Mouse (Mus musculus) liver, embryonic 11.5 days (tissue): ENCODE results near the gene Insyn1. TPM values are rescaled to one million over a fixed set of nuclear protein-coding genes. Genes with fewer than 3 reads are reported as not detected.

Experiments
- ATAC-seq: fragments of 200-750 bp; cut with Nextera tagmentation; replicated peaks from 2 replicates; pipeline ENCODE4 v1.8.0; 2017; ENCODE audit warnings: moderate number of reproducible peaks, mild to moderate bottlenecking, moderate TSS enrichment, moderate library complexity; ENCODE audit not compliant: low FRiP score
- DNase-seq: peaks from one replicate; pipeline ENCODE4 v3.0.0-alpha.2; 2017; ENCODE audit warnings: low spot score
- H3K27ac ChIP-seq: fragments of 300-500 bp; sonication (generic); 2 replicates; pipeline ENCODE4 v1.5.1; 2014; ENCODE audit warnings: mild to moderate bottlenecking, low read depth, low read length, control low read depth
- H3K27me3 ChIP-seq: fragments of 300-500 bp; sonication (generic); replicated peaks from 2 replicates; pipeline ENCODE4 v1.6.1; 2014; ENCODE audit warnings: low read length, mixed read lengths; ENCODE audit not compliant: control insufficient read depth, insufficient read depth
- H3K36me3 ChIP-seq: fragments of 300-500 bp; sonication (generic); 2 replicates; pipeline ENCODE4 v1.6.1; 2014; ENCODE audit warnings: mild to moderate bottlenecking, low read length, moderate library complexity, mixed read lengths; ENCODE audit not compliant: control insufficient read depth, insufficient read depth
- H3K4me1 ChIP-seq: fragments of 300-500 bp; sonication (generic); replicated peaks from 2 replicates; pipeline ENCODE4 v1.6.1; 2014; ENCODE audit warnings: low read length, mixed read lengths; ENCODE audit not compliant: control insufficient read depth, insufficient read depth
- H3K4me2 ChIP-seq: fragments of 300-500 bp; sonication (generic); 2 replicates; pipeline ENCODE4 v1.6.1; 2014; ENCODE audit warnings: mild to moderate bottlenecking, control low read depth, moderate library complexity
- H3K4me3 ChIP-seq: fragments of 300-500 bp; sonication (generic); 2 replicates; pipeline ENCODE4 v1.5.1; 2014; ENCODE audit warnings: low read depth, low read length, control low read depth
- H3K9ac ChIP-seq: fragments of 300-500 bp; sonication (generic); 2 replicates; pipeline ENCODE4 v1.6.1; 2014; ENCODE audit warnings: low read depth, low read length, control low read depth
- H3K9me3 ChIP-seq: fragments of 300-500 bp; sonication (generic); 2 replicates; pipeline ENCODE4 v1.6.1; 2016; ENCODE audit warnings: low read length, inconsistent platforms, mixed read lengths; ENCODE audit not compliant: control insufficient read depth
- WGBS: fragments of 180-500 bp; shearing (Covaris S2); extraction: QIAGEN DNeasy Blood & Tissue Kit; methylation state at CpG from one replicate; pipeline ENCODE4 v1.1.7; 2014; 5-methylcytosine and 5-hydroxymethylcytosine counted together
- polyA plus RNA-seq: library from polyadenylated mRNA; unstranded; fragments of >200 nt; fragmentation: Nextera tagmentation; extraction: Ambion mirVana; gene quantifications from 2 replicates; pipeline ENCODE4 v1.2.1, GENCODE M21; 2014

Insyn1 gene
- polyA plus RNA-seq, 1 experiment from 2014 or later: 0.30 TPM

DNA sequence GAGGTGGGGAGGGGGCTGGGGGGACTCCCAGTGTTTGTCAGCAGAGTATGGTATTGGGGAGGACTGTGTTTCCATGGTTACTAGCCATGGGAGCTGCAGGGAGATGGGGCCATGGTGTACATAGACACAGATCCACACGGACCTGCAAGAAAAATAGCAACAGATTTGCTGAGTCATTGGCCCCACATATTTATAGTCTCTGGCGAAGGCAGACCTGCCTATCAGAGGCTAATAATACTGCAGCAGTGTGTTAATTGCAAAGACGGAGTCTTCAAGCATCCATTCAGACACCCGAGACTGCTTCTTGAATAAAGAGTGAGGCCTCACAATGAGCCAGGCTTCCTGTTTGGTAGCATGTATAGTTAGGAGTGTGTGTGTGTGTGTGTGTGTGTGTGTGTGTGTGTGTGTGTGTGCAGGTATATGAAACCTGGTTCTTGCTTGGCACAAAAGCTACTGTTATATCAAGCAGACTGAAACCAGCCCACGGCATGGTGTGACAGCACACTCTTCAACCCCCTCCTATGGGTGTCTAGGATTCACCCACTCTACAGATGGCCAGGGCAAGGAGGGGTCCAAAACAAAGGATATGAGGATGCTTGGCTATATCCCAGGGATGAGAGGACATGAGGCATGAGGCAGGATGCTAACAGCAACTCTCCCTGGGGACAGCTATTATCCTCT, 20.9 kb upstream of the Insyn1 start:
- ATAC-seq: no peak
- H3K9me3 ChIP-seq: no peaks in the 10 kb centered on the region
- WGBS: 70% methylated on average over 5 of the region's 5 CpGs

DNA sequence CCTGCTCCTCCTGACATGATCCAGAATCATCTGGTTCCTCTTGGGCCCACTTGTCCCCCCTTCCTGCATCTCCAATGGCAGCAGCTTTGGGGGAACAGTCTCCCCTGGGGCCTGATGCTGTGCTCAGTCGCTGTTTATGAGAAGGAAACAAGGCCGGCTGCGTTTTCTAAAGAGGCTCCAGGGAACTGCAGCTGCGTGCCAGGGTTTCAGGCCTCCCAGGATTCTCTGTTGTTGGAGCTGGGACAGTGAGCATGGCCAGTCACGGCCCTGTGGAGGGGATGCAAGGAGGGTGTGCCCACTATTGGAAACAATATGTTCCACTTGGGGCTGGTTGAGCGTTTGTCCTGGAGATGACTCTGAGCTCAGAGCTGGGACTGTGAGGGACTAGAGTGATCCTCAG, 17.9 kb upstream of the Insyn1 start:
- Histone ChIP-seq H3K4me2 (no peak overlapping the region), H3K4me1 (no peaks in the 10 kb centered on the region), H3K27ac (no peak overlapping the region), H3K4me3 (no peak overlapping the region), H3K9me3 (no peaks in the 10 kb centered on the region), H3K9ac (no peak overlapping the region), H3K27me3 (no peaks in the 10 kb centered on the region), H3K36me3 (no peaks in the 10 kb centered on the region)
- ATAC-seq: no peak
- WGBS: 60% methylated on average over 6 of the region's 6 CpGs
- DNase-seq: no peak

More for the DNA sequence above, 20.9 kb upstream of the Insyn1 start:
- Histone ChIP-seq H3K4me3 (no peak overlapping the region), H3K27ac (no peak overlapping the region), H3K27me3 (no peaks in the 10 kb centered on the region), H3K36me3 (no peaks in the 10 kb centered on the region), H3K4me1 (no peaks in the 10 kb centered on the region), H3K4me2 (no peak overlapping the region), H3K9ac (no peak overlapping the region)
- DNase-seq: no peak

DNA sequence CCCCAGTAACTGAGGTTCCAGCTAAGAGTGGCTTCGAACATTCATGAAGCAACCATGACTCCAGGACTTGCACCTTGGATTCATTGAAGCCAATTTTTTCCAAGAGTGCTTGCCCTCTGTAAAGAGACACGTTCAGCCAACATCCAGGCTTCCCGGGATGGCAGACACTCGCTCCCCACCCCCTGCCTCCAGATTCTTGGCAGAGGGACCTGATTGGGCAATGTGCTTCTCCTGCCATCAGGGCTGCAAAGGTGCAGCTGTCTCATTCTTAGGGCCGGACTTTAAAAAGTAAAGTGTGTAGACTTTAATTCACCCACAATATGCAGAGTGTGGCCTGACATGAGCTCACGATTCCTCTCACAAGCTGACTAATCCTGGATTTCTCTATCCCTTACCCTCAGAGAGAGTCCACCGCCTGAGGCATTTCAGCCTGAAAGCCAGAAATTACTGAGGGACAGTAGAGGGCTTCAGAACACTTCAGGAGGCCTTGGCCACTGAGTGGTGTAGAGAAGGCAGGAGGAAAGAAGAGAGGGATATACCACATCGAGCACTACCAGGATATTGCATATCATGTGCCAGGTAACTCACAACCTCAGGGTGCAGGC, 15.1 kb upstream of the Insyn1 start:
- no peak overlapping the region for H3K27ac ChIP-seq
- no peak for DNase-seq
- H3K27me3 ChIP-seq: peaks cover 6% of the 10 kb centered on the region; the same call in 1 of the 2 replicates
- H3K9me3 ChIP-seq: no peaks in the 10 kb centered on the region
- no peak overlapping the region for H3K4me3 ChIP-seq
- no peak overlapping the region for H3K4me2 ChIP-seq
- 75% methylated on average over 8 of the region's 8 CpGs for WGBS
- H3K4me1 ChIP-seq: no peaks in the 10 kb centered on the region
- ATAC-seq: no peak
- no peak overlapping the region for H3K9ac ChIP-seq
- no peaks in the 10 kb centered on the region for H3K36me3 ChIP-seq

DNA sequence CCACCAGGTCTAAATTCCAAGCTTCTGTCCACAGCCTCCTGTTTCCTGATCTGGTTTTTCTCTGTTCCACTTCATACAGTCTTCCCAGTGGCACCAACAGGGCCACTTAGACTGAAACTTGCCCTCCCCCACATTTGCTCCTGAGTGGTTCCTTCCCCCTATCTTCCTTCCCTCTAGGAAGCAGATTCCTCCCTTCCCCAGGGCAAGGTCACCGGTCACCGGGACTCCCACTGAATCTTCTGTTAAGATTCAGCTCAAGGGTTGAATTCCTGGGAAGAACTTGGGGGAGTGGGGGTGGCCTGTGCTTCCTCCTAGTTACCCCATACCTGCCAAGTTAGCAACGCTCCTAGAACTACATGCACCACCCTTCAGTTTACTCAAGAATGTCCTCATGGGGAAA, 1.3 kb upstream of the Insyn1 start:
- Histone ChIP-seq H3K4me3 (no peak overlapping the region), H3K4me2 (no peak overlapping the region), H3K4me1 (peaks cover 6% of the 10 kb centered on the region; the same call in 1 of the 2 replicates), H3K27me3 (peaks cover 73% of the 10 kb centered on the region), H3K36me3 (no peaks in the 10 kb centered on the region), H3K9me3 (no peaks in the 10 kb centered on the region), H3K27ac (no peak overlapping the region), H3K9ac (no peak overlapping the region)
- WGBS: 6% methylated on average over 3 of the region's 3 CpGs
- ATAC-seq (no peak), DNase-seq (no peak)

DNA sequence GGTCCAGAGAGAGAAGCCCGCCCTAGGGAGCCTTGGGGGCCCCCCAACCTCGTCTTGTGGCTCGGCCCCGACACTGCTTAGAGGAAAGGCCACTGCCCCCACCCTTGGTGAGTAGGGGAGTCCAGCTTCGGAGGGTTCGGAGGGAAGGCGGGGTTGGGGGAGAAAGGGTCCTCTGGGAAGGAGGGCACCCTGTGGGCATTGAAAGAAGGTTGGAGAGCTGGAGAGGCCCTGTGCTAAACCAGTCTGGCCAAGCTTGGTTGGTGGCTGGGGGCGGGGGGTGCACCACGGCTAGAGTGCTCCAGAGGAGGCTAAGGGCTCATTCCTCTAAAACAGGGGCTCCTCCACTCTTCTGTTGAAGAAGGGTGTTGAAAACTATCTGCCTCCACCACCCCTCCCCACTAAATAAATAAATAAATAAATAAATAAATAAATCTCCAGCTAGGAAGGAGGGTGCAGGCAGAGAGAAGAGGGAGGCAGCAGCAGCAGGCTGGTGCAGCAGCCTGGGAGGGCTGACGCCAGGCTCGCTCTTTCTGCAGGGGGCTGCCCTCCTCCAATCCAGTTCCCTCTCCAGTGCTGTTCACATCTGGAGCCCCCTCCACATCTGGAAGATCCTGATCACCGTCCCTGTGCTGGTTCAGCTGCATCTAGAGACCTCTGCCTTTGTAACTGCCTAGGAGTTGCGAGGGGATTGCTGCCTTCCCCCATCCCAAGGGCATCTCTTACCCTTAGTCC, 896 bp downstream of the Insyn1 start:
- Histone ChIP-seq H3K27ac (no peak overlapping the region), H3K4me1 (peaks cover 6% of the 10 kb centered on the region; the same call in 1 of the 2 replicates), H3K4me2 (peak overlapping the region; percentile 81), H3K36me3 (no peaks in the 10 kb centered on the region), H3K9me3 (no peaks in the 10 kb centered on the region), H3K4me3 (peak overlapping the region; percentile 49), H3K9ac (no peak overlapping the region), H3K27me3 (peaks cover 70% of the 10 kb centered on the region)
- WGBS: 5% methylated on average over 13 of the region's 13 CpGs
- ATAC-seq: no peak
- no peak for DNase-seq

DNA sequence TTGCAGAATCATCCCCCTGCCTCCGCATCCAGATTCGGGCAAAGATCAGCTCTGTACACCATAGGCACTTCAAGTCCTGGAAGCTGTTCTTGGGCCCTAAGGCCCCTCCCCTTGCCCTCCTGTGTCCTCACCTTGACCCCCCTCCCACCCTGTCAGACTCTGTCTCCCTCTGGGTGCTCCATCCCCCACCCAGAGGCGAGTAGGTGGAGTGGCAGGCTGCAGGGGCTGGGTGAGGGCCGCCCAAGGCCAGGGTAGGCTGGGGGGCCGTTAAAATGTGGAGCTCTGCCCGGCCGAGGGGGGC, 1.4 kb downstream of the Insyn1 start:
- 12% methylated on average over 7 of the region's 7 CpGs for WGBS
- no peak for DNase-seq
- Histone ChIP-seq H3K9me3 (no peaks in the 10 kb centered on the region), H3K4me2 (no peak overlapping the region; the same call in 1 of the 2 replicates), H3K9ac (no peak overlapping the region), H3K36me3 (no peaks in the 10 kb centered on the region), H3K4me3 (no peak overlapping the region; the same call in 1 of the 2 replicates), H3K27me3 (peaks cover 70% of the 10 kb centered on the region), H3K27ac (no peak overlapping the region), H3K4me1 (peaks cover 6% of the 10 kb centered on the region; the same call in 1 of the 2 replicates)
- ATAC-seq: no peak

DNA sequence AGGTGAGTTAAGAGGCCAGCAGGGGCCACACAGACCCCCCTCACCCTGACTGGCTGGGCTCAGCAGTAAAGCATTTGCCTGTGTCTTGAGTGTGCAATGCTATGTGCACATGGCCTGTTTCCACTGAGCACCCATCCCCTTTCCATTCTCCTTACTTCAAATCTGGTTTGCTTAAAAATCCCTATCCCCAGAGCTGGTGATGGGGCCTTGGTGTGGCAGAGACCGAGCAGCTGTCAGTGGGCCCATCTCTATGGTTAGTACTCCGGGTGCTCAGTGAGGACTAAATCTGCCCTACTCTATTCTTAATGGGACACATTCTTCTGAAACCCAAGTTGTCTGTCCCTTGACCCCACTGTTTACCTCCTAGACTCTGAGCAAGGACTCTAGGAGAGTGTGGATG, 2.0 kb downstream of the Insyn1 start:
- Histone ChIP-seq H3K9ac (no peak overlapping the region), H3K36me3 (no peaks in the 10 kb centered on the region), H3K9me3 (no peaks in the 10 kb centered on the region), H3K4me1 (peaks cover 6% of the 10 kb centered on the region; the same call in 1 of the 2 replicates), H3K4me2 (no peak overlapping the region), H3K27me3 (peaks cover 65% of the 10 kb centered on the region), H3K4me3 (no peak overlapping the region), H3K27ac (no peak overlapping the region)
- ATAC-seq (no peak), DNase-seq (no peak)
- WGBS: 66% methylated on average over 2 of the region's 2 CpGs

DNA sequence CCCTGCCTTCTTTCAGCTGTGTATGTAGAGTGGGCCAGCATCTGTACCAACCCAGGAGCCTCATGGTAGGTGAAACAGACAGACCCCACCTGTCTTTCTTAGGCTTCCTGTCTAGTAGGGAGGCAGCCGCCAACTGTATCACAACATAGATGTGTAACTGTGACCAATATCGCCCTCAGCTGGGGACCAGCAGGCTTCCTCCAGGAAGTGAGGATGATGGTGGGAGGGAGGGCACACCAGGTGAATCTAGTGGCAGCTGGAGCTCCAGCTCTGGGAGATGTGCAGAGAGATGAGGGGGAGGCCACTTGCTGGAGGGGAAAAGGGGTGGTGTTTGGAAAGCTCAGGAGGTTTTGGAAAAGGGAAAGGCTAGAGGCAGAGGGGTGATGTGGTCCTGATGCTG, 6.6 kb downstream of the Insyn1 start:
- Histone ChIP-seq H3K4me1 (no peaks in the 10 kb centered on the region), H3K27ac (no peak overlapping the region), H3K9me3 (no peaks in the 10 kb centered on the region), H3K27me3 (peaks cover 21% of the 10 kb centered on the region), H3K4me3 (no peak overlapping the region), H3K36me3 (no peaks in the 10 kb centered on the region), H3K9ac (no peak overlapping the region), H3K4me2 (no peak overlapping the region)
- DNase-seq (no peak), ATAC-seq (no peak)
- WGBS: 45% methylated on average over 2 of the region's 2 CpGs
